Mouse (Mus musculus) testis, adult 2 months (tissue): Measurements from ENCODE around the gene Wdr70. TPM values are rescaled to one million over a fixed set of nuclear protein-coding genes. Genes with fewer than 3 reads are reported as not detected.

ENCODE experiments used
- H3K27ac ChIP-seq: fragments of 200-500 bp; 2 replicates; pipeline ENCODE4 v1.5.1; 2012; ENCODE audit warnings: low read depth, low read length; ENCODE audit not compliant: control insufficient read depth, insufficient read depth
- H3K27me3 ChIP-seq: fragments of 200-500 bp; 2 replicates; pipeline ENCODE4 v1.6.1; 2012; ENCODE audit warnings: mild to moderate bottlenecking, low read length, moderate library complexity; ENCODE audit not compliant: control insufficient read depth, insufficient read depth
- H3K36me3 ChIP-seq: fragments of 200-500 bp; 2 replicates; pipeline ENCODE4 v1.6.1; 2012; ENCODE audit warnings: mild to moderate bottlenecking, low read length; ENCODE audit not compliant: control insufficient read depth, insufficient read depth
- H3K4me1 ChIP-seq: fragments of 200-500 bp; 2 replicates; pipeline ENCODE4 v1.6.1; 2012; ENCODE audit warnings: low read length; ENCODE audit not compliant: control insufficient read depth, insufficient read depth
- H3K4me3 ChIP-seq: fragments of 200-500 bp; 2 replicates; pipeline ENCODE4 v1.5.1; 2012; ENCODE audit warnings: low read depth, mild to moderate bottlenecking, low read length, moderate library complexity, mixed read lengths; ENCODE audit not compliant: control insufficient read depth
- CTCF ChIP-seq: fragments of 200-500 bp; IDR thresholded peaks from 2 replicates; pipeline ENCODE4 v1.5.1; 2012; ENCODE audit warnings: low read depth, mild to moderate bottlenecking, inconsistent platforms, low read length, moderate library complexity; ENCODE audit not compliant: control insufficient read depth, insufficient read depth, insufficient replicate concordance
- POLR2A ChIP-seq: fragments of 200-500 bp; IDR thresholded peaks from 2 replicates; pipeline ENCODE4 v1.6.1; 2012; ENCODE audit warnings: low read depth, mild to moderate bottlenecking, inconsistent platforms, low read length, moderate library complexity; ENCODE audit not compliant: control insufficient read depth
- polyA plus RNA-seq: library from polyadenylated mRNA; depleted of rRNA; stranded (reverse); fragments of >200 nt; gene quantifications from 2 replicates; pipeline ENCODE4 v1.2.3, GENCODE M21; 2012

The Wdr70 gene
- polyA plus RNA-seq, 1 experiment: 31.3 TPM

DNA sequence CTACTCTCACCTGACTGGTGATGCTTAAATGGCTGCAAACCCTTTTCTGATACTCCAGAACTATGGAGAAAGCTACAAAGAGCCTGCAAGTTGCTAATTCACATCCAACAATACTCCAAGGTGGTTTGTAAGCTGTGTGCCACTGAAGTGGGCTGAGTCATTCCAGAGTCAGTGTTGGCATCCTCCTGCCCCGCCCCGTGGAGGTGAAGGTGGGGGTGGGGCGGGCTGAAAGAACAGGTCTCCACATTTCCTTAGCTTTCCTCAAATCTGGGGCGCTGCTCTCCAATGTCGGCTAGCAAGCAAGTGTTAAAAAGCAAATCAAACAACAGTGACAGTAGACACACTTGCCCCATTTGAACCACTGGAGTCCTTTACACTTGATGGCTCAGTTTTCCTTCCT, 208.7 kb downstream of the Wdr70 start:
- TF ChIP-seq CTCF (no peak), POLR2A (no peak)
- Histone ChIP-seq H3K36me3 (peaks cover 1% of the 10 kb centered on the region), H3K4me3 (no peak overlapping the region), H3K27ac (no peak overlapping the region), H3K4me1 (no peaks in the 10 kb centered on the region), H3K27me3 (no peaks in the 10 kb centered on the region)

DNA sequence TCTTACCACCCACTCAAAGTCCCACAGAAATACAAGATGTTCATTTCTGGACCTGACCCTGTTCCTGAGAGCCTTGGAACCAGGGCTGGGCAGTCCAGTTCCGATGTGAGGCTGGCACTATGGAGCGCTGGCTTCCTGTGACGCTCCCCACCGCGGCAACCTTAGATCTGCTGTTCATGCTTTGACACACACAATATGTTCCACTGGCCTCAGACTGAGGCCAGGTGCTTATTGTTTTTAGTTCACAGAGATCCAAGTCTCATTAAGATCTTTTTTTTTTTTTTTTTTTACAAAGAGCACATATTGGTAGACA, 209.7 kb downstream of the Wdr70 start:
- Histone ChIP-seq H3K36me3 (peaks cover 1% of the 10 kb centered on the region), H3K27ac (no peak overlapping the region), H3K4me1 (no peaks in the 10 kb centered on the region), H3K27me3 (no peaks in the 10 kb centered on the region), H3K4me3 (no peak overlapping the region)
- TF ChIP-seq POLR2A: no peak
- TF ChIP-seq CTCF: no peak

DNA sequence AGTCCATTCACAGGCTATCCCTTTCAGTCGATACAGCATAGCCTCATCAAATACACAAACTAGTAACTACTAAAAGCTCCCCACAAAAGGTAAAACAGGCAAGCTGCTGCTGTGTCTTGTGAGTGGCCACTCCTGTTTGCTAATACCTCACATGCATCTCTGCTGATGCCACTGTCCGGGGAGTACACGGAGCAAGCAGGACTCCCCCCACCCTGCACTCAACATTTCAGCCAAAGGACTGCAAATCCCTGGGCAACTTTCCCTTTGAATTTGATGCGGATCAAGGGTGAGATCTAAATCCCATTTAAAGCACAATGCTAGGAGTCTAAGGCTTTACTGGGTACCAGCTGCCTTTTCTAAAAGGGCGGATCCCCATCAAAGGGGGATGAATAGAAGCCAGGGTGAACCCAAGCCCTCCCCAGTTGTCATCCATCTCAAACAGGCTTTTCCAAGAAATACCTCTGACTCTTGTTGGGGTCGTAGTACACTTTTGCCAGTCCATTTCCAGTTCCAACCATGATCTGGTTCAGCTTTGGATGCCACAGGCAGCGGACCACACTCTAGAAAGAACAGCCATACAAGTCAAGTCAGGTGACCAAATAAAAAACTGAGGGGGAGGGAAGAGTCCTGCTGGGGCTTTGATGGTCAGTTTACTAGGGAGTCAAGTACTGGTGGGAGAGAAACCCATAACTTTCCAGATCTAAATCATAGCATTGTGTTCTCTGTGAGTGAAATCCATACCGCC, 210.2 kb downstream of the Wdr70 start:
- TF ChIP-seq CTCF: no peak
- TF ChIP-seq POLR2A: no peak
- no peak overlapping the region for H3K27ac ChIP-seq

DNA sequence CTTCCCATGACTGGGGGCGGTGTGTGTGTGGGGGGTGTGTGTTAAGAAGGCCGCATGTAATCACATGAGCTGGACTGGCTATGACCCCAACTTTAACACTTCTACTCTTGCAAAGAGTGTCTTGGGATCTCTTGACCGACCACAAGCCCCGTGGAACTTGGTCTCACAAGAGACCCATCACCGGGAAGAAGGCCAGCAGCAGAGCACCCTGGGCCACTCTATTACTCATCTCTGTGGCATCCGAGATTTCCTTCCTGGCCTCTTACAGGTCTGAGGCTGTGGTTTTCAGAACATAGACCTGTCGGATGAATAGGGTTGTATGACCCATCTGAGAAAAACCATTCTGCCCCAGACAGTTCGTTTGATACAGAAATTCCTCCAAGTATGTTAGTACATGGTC, 212.4 kb downstream of the Wdr70 start:
- H3K4me1 ChIP-seq: no peaks in the 10 kb centered on the region
- H3K4me3 ChIP-seq: no peak overlapping the region
- TF ChIP-seq CTCF (no peak), POLR2A (no peak)
- no peak overlapping the region for H3K27ac ChIP-seq
- peaks cover 4% of the 10 kb centered on the region for H3K36me3 ChIP-seq
- H3K27me3 ChIP-seq: no peaks in the 10 kb centered on the region

More for the DNA sequence above, 210.2 kb downstream of the Wdr70 start:
- Histone ChIP-seq H3K4me3 (no peak overlapping the region), H3K36me3 (peaks cover 4% of the 10 kb centered on the region), H3K4me1 (no peaks in the 10 kb centered on the region), H3K27me3 (no peaks in the 10 kb centered on the region)

DNA sequence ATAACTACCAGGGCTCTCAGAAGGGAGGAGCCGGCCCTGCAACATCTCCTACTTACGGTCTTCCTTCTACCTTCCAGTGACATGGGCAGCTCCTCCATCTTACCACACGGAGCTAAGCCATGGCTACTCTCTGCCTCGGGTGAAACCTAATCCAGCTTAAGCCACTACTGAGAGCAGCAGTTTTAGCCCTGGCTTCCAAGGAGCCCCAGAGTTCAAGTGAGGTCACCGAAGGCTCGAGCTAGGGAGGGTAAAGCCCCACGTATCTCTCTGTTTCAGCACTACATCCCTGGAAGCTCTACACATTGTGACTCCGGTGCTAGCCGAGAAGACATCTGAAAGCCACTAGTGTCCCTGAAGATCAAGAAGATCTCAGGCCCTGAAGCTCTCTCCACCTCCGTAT, 213.9 kb downstream of the Wdr70 start:
- Histone ChIP-seq H3K36me3 (peaks cover 4% of the 10 kb centered on the region), H3K27ac (no peak overlapping the region), H3K27me3 (no peaks in the 10 kb centered on the region), H3K4me3 (no peak overlapping the region), H3K4me1 (no peaks in the 10 kb centered on the region)
- no peak for TF ChIP-seq POLR2A
- TF ChIP-seq CTCF: no peak

DNA sequence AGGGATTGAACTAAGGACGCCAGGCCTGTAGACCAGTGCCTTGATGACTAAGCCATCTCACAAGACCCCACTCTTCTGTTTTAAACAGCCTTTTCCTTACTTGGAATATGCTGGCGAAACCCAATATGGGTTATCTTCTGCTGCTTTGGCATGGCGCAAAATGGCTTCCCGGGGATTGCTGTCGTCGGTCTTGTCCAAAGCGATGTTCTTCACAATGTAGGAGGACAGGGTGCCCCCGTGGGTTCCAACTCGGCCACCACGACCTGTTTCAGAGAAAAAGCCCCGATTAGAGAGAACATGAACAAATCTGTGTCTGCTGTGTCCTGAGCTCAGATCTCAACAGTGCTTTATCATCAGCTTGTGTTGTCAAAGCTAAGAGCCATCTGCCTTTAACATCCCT, 214.8 kb downstream of the Wdr70 start:
- TF ChIP-seq POLR2A (no peak), CTCF (no peak)
- Histone ChIP-seq H3K36me3 (peaks cover 4% of the 10 kb centered on the region), H3K4me1 (no peaks in the 10 kb centered on the region)

DNA sequence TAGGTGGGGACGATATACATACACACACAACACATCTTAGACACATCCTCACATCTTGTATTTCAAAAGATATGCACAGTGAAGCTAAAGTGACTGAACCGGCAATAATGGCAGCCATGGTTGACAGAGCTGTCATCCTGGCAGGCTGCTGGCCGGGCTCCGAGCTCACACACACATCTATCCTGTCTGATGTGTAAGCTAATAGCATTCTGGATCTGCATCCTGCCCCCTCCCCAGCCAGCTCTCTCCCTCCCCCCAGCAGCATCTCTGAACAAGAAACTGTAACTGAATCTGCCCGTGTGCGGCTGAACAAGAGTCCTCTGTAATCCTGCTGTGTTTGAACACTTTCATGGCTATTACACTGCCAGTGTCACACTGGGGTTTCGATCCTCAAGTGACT, 219.1 kb downstream of the Wdr70 start:
- Histone ChIP-seq H3K36me3 (peaks cover 2% of the 10 kb centered on the region; the same call in 1 of the 2 replicates), H3K27me3 (no peaks in the 10 kb centered on the region), H3K4me3 (no peak overlapping the region), H3K4me1 (no peaks in the 10 kb centered on the region), H3K27ac (no peak overlapping the region)
- TF ChIP-seq CTCF (no peak), POLR2A (no peak)

More for the DNA sequence above, 214.8 kb downstream of the Wdr70 start:
- no peak overlapping the region for H3K27ac ChIP-seq
- H3K27me3 ChIP-seq: no peaks in the 10 kb centered on the region
- H3K4me3 ChIP-seq: no peak overlapping the region
